Mouse (Mus musculus) lung, postnatal 14 days (tissue): ENCODE results near the gene Kcnk3.
A peak's percentile ranks its signal among the peaks of the same experiment; 100 is the strongest.

Experiments
- DNase-seq: peaks from one replicate; pipeline ENCODE4 v3.0.0; 2021

Kcnk3 gene

GRCm38 (mm10) chr5:30647815-30648560, 60.0 kb downstream of the Kcnk3 start, which contains the start of gene Slc35f6:
Slc35f6 (plus strand) TSS chr5:30647933.
- peak; percentile 95 for DNase-seq

- no peak for DNase-seq
These were observed 61.6 kb downstream of the Kcnk3 start for GRCm38 (mm10) chr5:30649558-30649957.

- DNase-seq = peak; percentile 24
These were observed 62.8 kb downstream of the Kcnk3 start for GRCm38 (mm10) chr5:30650756-30651155.

GRCm38 (mm10) chr5:30651554-30651953, 63.6 kb downstream of the Kcnk3 start:
- no peak for DNase-seq

- no peak for DNase-seq
These were observed 65.3 kb downstream of the Kcnk3 start for GRCm38 (mm10) chr5:30653246-30653645.

GRCm38 (mm10) chr5:30655042-30655441, 67.1 kb downstream of the Kcnk3 start:
- DNase-seq = no peak

- no peak for DNase-seq
These were observed 67.7 kb downstream of the Kcnk3 start for GRCm38 (mm10) chr5:30655526-30656195.

GRCm38 (mm10) chr5:30659042-30659441, 71.1 kb downstream of the Kcnk3 start:
- DNase-seq = no peak

GRCm38 (mm10) chr5:30660278-30660677, 72.3 kb downstream of the Kcnk3 start:
- DNase-seq = no peak

GRCm38 (mm10) chr5:30660813-30661212, 72.8 kb downstream of the Kcnk3 start:
- no peak for DNase-seq

- DNase-seq = no peak
These were observed 77.4 kb downstream of the Kcnk3 start for GRCm38 (mm10) chr5:30665360-30665759.

GRCm38 (mm10) chr5:30665968-30666367, 78.0 kb downstream of the Kcnk3 start:
- no peak for DNase-seq

- peak; percentile 90 for DNase-seq
These were observed 78.6 kb downstream of the Kcnk3 start, which contains the start of gene Cenpa for GRCm38 (mm10) chr5:30666391-30667195. Cenpa (plus strand) TSS chr5:30666777.

- DNase-seq = no peak
These were observed 79.2 kb downstream of the Kcnk3 start for GRCm38 (mm10) chr5:30667215-30667614.

- no peak for DNase-seq
These were observed 79.7 kb downstream of the Kcnk3 start for GRCm38 (mm10) chr5:30667686-30668085.

- DNase-seq = no peak
These were observed 80.9 kb downstream of the Kcnk3 start for GRCm38 (mm10) chr5:30668637-30669495.

GRCm38 (mm10) chr5:30669496-30669830, 81.5 kb downstream of the Kcnk3 start:
- no peak for DNase-seq

- DNase-seq = no peak
These were observed 82.1 kb downstream of the Kcnk3 start for GRCm38 (mm10) chr5:30670091-30670490.

GRCm38 (mm10) chr5:30674001-30674400, 86.0 kb downstream of the Kcnk3 start:
- DNase-seq = no peak
